Mouse (Mus musculus): ENCODE data around the gene U2af1.
"Not testable (repeated sequence)": the region's sequence is repeated elsewhere in the genome, so short reads cannot be mapped to it uniquely, and the experiment has no call there.

Gene U2af1

DNA sequence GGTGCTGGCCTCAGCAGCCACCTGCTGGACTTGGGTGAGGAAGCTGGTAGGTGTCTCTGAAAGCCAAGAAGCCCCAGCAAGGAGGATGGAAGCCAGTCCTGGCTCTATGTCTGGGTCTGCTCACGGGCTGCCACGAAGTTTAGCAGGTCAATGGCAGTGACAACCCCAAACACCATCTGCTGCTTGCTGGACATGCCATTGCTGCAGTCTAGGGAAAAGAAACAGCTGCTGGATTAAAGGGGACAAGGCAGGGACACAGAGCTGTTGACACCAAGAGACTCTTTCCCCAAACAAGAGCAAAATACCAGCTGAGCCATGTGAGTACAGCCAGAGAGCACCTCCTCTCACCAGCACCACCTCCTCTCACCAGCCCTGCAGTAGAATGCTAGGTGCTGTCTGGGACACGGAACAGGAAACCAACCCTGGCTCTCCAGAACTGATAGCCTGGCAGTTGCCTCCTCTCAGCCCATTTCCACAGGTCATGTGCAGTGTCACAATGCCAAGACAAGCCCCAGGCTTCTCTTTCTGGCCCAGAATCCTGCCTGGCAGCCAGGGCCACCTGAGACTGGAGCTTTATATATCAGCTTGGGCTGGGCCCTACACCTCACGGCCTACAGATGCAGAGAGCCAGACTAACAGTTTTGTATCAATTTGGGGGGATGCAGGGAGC, 45.5 kb downstream of the U2af1 start:
- DNase-seq: peak; percentile 15 to 54

DNA sequence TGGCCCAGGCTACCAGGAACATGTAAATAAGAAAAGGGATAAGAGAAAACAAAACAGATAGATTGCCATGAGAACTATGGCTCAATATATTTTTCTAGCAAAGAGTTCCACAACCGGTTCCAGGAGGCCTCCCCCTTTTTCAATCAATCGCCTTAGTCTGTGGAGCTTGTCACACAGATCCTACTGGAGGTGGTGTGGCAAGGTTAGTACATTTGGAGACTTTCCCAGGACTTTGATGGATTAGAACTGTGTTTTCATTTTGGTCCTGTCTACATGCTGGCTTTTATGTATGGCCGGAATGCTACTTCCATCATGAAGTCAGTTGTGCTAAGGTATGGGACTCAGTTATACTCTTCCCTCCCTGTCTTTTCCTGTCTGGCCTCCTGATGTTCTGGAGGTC, 48.8 kb downstream of the U2af1 start:
- DNase-seq: no peak

DNA sequence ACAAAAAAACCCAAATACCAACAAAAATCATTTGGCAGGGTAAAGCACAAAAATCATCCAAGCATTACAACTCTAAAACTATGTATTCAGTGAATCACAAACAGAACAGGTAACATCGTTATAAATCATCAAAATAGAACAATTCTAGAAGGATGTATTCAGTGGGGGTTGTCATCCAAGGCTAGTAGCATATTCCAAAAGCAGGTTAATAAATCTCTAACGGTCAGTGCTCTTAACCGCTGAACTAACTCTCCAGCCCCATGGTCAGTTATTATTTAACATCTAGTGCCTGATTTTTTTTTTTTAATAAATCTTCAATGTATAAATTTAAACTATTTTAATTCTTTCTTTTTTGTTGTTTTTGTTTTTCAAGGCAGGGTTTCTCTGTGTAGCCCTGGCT, 49.5 kb downstream of the U2af1 start:
- not testable (repeated sequence) for DNase-seq

DNA sequence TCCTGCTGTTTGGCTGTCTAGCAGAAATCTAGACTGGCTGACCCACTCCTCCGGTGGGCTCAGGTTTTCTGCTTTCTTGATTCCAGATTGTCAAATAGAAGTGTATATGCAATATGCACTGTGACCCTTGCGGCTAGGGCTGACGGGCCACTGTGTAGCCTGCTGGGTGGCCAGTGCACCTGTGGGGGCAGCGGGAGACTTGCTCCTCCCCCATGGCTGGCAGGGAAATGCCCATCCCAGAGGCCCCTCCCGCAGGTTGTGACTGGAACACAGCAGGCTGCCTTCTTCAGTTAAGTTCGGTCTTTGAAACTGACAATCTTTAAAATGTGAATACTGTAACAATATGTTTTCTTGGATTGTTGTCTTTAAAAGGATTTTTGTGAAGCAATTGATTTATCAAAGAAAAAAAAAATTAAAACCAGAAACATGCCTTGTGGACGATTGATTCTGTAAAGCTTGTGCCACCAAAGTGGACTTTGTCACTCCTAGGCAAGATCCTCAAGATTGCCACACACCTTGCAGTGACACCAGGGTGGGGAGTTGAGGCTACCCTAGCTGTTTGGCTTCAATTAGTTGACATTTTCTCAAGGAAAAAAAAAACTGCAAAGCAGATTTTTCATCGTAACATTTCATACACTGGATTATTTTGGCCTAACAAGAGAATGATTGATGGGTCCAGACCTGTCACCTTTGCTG, 51.3 kb downstream of the U2af1 start:
- DNase-seq: no peak

DNA sequence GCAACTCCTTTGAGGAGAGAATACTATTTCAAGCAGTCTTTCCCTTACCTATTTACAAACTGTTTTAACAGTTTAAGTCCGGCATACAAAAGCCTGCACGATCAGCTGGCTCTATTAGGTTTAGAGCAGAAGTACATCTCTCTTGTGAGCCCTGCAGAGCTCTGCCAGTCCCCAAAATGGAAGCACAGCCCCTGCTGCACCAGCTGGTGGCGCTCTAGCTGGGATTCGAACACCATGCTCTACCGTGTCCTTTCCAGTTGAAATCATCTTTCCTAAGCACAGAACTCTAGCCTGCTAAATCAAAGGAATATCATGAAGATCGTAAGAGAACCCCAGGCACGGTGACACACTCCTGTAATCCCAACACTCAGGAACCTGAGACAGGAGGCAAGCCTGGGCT, 52.3 kb downstream of the U2af1 start:
- DNase-seq: no peak

DNA sequence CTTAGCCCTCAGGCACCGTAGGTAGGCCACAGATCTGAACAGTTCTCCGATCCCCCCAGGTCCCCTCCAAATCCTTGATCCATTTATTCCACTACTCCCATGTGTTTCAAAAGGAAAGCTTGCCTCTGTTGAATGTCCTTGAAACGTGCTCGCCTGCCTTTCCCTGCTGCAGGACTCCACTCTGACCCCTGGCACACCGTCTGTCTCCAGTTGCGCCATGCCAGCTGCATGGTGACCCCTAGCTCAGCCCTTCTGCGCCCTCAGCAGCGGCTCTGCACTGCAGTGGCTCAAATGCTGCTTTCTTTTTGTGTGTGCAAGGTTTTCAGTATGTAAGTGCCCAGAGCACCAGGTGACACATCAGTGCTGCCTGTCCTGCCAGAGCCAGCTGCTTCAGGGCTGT, 60.1 kb downstream of the U2af1 start:
- DNase-seq: no peak

DNA sequence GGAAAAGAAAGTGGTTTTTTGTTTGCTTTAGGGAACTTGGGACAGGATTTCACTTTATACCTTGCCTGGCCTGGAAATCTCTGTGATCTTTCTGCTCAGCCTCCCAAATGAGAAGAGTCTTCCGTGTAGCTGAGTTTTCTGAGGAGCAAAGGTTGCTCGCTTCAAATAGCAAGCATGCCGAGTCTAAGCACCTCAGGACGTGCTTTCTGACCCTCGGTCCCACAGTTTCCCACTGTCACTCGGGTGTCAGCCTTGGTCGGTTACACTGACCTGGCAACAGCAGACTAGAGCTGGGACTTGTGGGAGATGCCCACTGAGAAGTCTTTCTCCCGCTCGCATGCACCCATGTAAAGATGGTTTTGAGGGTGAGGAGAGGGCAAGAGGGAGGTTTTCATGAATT, 60.7 kb downstream of the U2af1 start:
- no peak for DNase-seq

All from lung, postnatal 4 days (tissue).